Mouse (Mus musculus) adrenal gland, adult (tissue): ENCODE results near the gene Srr.

ENCODE experiments used
- DNase-seq, 2 experiments: peaks; one replicate each; pipeline ENCODE4 v3.0.0; 2022 to 2023; ENCODE audit warnings: low spot score in 1 of 2; ENCODE audit not compliant: inconsistent age in 2 of 2

The Srr gene

DNA sequence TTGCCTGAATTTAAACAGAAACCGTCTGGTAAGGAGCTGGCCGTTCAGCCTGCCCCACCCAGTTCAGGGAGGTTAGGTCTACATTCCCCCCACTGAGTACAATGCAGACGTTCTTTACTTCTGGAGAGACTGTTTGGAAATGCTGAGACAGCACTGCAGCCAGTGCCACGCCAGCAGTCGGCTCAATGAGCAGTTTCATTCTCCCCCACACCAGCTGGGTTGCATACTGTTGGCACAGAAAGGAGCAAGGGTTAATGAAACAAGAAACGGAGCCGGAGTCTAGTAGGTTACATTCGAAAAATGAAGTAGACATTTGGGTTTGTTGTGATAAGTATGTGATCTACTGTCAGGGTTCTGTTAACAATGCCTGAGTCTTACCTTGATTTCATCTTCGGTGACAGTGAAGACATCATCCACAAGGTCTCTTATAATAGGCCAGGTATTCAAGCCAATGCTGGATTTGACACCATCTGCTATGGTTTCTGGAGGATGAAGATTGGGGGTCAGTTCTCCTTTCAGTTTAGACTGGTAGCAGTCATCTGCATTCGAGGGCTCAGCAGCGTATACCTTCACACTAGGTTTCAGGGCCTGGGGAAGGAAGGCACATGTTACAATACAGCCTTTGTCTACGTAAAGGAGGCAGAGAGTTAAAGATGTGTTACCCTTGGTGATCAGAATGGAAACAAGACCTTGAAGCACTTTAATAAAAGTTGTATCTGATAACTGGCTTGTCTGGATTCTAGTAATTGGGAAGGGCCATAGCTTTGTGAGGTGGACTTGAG, 16.9 kb downstream of the Srr start:
- no peak for DNase-seq

DNA sequence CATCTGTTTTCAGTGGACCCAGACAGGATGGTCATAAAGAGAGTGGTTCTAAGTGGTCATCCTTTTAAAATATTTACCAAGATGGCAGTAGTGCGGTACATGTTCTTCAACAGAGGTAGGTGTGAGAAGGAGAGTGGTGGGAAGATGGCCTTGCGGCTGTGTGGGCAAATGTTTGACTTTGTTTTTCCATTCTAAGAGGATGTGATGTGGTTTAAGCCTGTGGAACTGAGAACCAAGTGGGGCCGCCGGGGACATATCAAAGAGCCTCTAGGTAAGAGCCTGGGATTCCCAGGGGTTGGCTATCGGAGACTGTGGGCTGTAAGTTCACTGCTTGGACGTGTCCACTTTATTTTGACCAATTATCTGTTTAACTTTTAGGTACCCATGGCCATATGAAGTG, 17.9 kb downstream of the Srr start:
- DNase-seq: no peak

DNA sequence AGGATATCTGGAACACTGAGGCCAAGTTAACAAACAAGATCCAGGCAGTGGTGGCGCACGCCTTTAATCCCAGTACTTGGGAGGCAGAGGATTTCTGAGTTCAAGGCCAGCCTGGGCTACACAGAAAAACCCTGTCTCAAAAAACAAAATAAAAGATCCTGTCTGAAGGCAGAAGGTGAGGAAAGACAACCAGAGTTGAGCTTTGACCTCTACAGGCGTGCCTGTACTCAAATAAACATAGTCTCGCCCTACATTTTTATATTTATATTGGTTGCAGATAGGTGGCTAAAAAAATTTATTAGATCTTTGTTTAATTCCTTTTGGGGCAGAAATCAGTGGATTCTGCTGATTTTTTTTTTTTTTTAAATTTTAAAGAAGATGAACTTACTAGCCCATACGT, 23.3 kb downstream of the Srr start:
- DNase-seq: no peak

DNA sequence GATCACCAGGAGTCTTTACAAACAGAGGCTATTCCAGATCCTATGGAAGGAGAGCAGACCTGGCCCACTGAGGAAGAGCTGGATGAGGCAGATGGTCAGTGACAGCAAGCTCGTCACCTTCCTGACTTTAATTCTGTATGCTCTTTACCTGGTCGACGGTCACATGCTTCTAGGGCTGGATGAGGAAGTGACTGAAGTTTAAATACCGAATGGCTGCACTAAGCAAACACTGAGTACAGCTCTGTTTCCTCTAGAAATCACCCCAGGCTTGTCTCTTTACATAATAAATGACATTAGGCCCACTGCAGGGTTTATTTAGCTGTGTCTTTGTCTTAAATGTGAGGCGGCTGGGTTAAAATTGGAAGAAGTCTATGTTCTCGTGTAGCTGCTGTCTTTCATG, 24.2 kb downstream of the Srr start:
- no peak for DNase-seq

DNA sequence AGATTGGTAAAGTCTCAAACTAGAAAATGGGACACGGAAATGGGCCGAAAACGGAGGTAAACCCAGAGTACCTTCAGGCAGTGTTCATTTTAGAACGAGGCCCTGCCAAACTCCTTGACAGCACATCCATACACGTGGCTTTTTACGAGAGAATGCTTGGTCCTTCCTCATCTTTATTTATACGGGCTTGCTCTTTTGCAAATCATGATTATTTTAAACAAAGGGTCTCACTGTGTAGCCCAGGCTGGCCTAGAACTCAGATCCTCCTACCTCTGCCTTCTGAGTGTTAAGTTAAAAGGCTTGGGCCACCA, 27.3 kb downstream of the Srr start:
- no peak for DNase-seq

DNA sequence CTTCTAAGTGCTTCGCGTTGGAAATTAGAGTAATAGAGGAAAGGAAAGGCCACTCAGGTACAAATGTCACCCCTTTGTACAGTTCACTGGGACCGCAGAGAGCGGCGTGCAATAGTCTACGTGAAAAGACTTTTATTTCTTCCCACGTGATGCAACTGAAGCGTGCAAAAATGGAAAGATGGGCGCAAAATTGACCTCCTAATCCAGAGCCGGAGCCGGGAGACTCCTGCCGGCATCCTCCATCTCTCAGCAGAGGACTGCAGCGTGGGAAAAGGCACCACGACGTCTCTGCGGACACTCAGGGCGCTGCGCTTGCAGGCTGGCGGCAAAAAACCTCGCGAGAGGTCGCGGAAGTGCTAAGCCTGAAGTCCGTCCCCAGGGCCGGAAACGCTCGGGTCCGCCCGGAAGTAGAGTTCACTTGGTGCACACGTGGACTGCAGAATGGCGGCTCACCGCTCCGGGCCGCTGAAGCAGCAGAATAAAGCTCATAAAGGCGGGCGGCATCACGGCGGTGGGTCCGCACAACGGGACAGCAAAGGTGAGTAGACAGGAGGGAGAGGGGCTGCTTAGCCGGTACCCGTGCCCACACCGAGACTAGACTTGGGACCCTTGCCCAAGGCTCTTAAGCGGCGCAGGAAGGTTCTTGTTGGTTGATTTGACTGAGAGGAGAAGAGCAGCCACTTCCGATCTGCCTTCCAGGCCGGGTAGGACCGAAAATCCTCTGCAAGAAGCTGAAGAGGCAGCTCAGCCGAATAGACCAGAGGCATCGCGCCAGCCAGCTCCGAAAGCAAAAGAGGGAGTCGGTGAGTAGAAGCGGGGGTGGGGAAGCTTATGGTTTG, 27.9 kb downstream of the Srr start, which contains the start of gene Tsr1:
TSS of gene Tsr1 (plus strand) at position 394 of the 839 bp plus-strand sequence.
- peak; percentile 93 to 96 for DNase-seq

DNA sequence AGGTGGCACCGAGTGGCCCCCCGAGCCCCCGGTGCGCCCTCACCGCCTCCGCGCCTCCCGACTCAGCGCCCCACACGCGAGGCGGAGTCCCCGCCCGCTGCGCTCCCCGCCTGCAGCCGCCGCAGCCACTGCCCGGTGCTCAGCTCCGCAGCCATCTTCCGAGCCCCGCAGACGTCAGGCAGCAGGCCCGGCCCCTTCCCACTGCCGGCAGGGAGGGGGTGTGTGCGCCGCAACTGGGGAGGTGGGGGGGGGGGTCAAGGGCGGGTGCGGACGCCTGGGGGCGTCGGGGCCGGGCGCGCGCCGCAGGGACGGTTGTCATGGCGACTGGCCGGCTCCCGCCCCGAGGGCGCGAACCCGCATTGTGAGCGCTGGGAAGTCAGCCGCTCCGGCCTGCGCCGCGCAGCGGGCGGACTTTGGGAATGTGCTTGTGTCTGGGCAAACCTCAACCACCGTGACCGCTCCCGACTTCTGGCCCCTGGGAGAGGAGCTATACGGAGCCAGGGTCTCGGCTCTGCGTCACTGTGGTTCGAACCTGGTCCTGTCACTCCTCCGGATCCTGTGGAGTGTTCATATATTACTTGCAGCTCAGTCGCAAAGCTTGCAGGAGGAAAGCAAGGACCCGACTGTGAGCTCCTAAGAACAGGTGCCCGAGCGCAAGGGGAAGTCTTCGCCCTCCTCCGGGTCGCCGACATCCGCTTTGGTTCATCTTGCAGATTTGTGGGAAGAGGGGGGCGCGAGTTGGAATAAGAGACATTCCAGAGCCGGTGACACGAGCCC, 28.7 kb downstream of the Srr start, which contains the start of gene Sgsm2:
TSS of gene Sgsm2 (minus strand) at position 160 of the 777 bp plus-strand sequence.
- DNase-seq: peak; percentile 83 to 92

DNA sequence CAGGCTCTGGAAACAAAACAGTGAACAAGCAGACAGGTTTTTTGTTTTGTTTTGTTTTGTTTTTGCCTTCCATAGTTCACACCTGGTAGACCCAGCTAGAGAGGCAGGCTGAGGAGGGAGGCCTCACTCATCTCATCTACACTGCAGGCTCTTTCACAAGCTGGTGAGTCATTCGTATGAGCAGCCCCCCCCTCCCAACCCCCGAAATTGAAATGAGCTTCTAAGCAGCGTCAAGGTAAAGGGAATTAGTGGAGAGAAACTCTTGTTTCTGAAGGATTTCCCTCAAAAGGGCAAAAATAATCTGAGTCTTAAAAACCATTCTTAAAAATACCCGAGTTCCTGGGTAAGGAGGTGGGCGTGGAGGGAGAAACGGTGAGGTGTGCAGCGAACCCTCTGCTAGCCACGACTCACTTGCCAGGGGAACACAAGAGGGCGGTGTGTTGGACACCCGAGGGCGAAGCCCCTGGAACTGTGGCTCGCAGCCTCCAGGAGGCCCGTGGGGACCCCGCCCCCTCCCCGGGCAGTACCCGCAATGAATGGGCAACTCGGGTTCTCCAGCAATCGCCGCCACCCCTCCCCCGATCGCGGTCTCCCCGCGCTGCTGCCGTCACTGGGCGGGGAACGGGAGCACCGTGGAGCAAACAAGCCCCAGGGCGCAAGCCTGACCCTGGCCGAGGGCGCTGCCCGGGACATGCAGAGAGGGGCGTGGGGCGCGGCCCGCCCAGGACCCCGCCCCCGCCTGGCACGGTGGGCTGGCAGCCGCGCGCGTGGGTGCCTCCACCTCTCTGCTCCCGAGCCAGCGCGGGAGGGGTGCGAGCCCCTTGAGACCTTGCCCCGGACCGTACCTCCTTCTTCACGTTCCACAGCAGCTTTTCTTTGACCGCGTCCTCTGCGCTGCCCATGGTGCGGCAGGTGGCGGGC, 29.5 kb downstream of the Srr start:
- peak; percentile 88 to 95 for DNase-seq

DNA sequence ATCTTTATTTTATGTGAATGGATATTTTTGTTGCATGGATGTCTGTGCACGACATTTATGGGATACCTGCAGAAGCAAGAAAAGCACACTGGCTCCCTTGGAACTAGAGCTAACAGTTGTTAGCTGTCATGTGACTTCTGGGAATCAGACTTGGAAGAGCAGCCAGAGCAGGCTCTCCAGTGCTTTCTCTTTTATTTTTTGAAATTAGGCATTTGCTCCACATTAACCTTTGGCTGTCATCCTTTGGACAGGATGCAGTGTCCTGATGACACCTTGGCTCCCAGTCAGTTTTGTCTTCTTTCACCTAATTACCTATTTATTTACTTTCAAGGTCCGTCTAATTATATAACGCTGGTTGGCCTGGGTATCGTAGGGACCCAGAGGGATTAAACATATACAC, 31.1 kb downstream of the Srr start:
- DNase-seq: peak in 1 of 2 experiments; percentile 31

DNA sequence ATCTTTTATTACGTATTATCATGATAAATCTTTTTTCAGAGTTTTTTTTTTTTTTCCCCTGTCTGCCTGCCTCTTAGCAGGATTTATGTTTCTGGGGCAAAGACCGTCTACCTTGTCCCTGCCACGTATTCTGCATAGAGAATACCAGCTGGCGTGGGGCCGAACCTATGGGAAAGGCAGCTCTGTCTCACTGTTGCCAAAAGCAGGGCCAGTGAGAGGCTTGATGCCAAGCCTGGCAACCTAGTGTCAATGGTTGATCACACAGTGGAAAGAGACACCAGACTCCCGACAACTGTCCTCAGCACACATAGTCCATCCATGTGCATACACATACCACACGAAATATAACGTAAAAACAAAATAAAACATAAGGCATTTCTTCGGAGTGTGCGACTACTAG, 42.6 kb downstream of the Srr start:
- DNase-seq: peak in 1 of 2 experiments; percentile 51

DNA sequence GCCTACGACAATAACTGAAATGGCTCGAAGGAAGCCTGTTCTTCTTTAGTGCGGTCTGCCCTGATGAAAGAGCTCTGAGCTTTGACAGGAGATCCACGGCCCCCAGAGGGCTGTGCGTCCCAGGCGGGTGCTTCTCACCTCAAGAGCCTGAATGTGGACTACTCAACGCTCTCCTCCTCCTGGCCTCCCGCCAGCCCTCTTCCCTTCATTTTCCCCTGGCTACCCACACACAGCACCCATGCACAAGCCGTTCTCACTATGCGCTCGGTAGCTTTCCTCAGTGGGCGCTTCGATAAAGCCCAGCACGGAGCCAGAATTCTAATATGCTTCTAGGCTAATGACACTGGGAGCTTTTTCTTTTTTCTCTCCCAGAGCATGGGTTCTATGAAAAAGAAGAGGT, 43.8 kb downstream of the Srr start:
- no peak for DNase-seq

DNA sequence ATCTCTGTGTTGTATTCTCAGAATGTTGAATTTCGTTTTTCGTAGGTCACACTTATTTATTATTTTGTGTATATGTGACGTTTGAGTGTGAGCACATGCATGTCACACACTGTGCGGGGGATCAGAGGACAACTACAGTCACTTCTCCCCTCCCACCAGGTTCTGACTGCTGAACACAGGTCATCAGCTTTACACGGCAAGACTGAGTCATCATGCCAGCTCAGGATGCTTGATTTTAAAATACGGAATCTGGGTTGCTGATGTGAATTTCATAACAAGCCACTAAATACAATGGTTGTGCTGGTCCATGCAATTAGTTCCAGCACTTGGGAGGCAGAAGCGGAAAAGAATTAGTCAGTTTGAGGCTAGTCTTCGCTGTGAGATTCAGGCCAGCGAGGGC, 44.7 kb downstream of the Srr start:
- DNase-seq: peak in 1 of 2 experiments; percentile 39

DNA sequence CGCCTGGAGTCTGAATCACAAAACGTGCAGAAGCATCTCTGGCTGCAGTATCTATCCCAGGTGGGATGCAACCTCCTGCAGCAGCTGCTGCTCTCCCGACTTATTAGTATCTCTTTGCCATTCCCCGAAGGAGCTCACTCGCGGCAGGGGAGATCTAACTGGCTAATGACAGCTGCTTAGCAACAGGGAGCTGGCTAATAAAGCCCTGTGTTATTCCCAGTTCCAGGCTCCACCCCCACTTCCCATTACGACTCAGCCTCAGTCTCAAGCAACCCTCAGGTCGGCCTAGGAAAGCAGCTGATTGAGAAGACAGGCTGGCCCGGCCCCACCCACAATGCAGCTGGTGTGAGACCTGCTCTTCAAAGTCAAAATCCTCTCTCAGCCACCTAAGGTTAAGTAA, 48.9 kb downstream of the Srr start:
- DNase-seq: peak in 1 of 2 experiments; percentile 62

DNA sequence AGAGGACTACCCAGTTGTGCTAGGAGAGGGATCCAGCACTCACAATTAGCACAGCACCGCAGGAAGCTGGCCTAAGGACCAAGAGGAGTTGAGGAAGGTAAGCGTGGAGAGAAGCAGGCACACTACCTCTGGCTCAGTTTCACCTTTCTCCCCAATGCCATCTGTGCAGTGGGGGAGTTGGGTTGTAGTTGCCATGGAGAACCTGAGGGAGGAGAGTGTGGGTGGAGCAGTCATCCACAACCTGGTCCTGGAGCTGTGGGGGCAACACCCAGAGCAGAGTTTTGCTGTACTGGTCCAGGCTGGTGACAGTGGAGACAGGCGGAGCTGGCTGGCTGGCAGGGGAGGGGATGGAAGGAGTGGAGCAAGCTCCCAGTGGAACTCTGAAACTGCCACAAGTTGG, 51.1 kb downstream of the Srr start:
- DNase-seq: no peak

DNA sequence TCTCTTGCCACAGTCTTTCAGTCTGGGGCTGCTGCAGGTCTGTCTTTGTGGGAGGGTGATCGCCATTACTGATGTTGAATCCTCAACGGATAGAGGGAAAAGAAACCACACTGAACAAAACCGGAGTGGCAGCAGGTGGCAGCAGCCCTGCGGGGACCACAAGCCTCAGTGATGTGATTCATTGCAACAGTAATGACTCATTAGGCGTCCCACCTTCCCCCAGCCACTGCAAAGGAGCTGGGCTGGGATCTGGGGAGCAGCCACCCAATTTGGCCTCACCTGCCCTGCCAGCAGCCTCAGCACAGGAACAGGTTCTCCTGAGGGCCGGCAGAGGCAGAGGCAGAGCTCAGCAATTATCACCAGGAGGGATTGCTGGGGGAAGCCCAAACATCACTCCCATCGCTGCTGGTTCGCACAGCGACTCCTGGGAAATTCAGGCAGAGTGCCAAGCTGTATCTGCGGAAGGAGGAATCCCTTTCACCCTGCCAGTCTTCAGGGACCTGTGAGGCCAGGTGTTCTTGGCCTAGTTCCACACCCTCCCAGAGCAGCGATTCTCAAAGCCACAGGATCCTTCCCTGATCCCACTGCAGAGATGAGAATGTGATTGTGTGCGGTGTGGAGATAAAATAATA, 54.6 kb downstream of the Srr start:
- peak; percentile 60 to 75 for DNase-seq

DNA sequence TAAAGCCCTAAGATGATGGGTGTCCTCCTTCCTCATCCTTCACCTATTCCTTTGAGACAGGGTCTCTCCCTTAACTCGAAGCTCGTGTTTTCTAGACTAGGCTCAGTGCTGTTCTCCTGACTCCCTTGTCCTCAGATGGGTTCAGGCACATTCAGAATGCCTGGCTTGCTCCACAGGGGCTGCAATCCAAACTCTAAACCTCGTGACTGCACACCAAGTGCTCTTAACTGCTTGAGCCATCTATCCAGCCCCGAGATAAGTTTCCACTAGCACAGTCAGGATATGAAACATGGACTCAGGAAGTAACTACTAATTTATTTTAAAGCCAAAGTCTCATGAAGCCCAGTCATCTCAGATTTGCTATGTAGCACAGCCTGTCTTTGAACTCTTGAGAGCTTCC, 55.2 kb downstream of the Srr start:
- DNase-seq: peak in 1 of 2 experiments; percentile 34

DNA sequence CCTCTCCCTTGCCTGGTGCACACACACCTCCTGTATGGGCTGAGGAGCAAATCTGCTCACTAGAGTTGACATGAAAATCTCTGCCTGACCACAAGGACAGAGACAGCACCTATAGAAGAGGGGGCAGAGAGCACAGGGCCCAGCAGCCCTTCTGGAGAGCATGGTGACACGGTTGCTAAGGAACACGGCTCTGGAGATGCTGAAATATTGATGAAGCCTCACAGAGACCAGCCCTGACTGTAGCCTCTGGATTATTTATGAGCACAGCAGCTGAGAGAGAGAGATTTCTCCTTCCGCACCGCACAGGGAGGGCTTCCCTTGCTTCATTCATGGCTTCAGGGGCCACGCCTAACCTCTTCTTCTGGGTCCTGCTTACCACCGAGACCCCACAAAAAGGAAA, 56.1 kb downstream of the Srr start:
- DNase-seq: peak in 1 of 2 experiments; percentile 23

DNA sequence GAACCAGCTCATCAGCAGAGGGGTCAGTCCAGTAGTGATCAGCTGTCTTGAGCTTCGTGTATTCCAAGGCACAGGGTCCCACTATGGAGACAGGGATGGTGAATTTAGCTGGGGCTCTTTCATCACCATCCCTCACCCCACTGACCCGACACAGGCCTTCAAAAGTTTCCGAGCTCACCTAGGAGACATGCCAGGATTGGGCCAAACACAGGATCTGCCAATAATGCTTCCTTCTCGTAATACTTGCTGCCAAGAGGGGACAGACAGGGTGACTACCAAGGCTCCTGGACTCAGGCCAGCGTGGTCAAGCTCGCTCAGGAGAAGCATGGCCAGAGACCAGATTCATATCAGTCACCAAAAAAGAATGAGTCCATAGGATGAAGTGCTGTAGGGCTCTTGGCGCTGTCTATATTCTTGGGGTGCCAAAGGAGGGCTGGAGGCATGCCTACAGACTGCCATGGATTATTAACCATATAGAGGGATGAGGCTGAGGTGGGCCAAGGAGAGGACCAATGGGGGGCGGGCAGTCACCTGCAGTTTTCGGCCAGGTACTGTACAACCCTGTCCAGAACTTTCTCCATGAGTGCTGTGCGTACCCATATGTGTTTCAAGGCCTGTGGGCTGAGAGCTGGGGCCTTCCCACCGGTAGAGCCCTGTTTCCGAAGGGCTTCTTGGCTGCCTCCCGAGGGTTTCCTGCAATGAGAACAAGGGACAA, 57.5 kb downstream of the Srr start:
- DNase-seq: peak in 1 of 2 experiments; percentile 67

DNA sequence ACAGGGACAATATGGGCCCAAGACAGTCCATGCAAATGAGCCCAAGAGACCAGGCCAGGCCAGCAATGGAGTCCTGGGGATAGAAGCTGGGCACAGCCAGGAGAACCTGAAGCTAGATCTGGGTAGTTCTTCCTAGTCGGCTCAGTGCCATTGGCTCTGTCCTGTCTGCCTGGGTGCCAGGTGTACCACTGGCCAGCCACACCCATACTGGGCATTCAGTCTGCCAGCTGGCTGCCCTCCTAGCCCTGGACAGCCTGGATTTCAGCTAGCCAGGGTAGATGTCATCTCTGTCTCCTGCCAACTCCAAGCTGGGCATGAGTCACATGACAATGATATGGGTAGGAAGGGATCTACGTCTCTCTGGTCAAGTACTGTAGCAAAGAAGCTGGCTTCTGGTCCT, 58.6 kb downstream of the Srr start:
- peak; percentile 67 to 87 for DNase-seq
